Mouse (Mus musculus) heart, embryonic 10.5 days (tissue): Measurements from ENCODE around the gene Chrng. TPM values are rescaled to one million over a fixed set of nuclear protein-coding genes. Genes with fewer than 3 reads are reported as not detected.

ENCODE experiments used
- DNase-seq: peaks from one replicate; pipeline ENCODE4 v3.0.0-alpha.2; 2017; ENCODE audit warnings: low spot score
- H3K27ac ChIP-seq: fragments of 300-500 bp; sonication (generic); 2 replicates; pipeline ENCODE4 v1.5.1; 2016; ENCODE audit warnings: mild to moderate bottlenecking
- H3K27me3 ChIP-seq: fragments of 300-500 bp; sonication (generic); 2 replicates; pipeline ENCODE4 v1.6.1; 2016; ENCODE audit warnings: mild to moderate bottlenecking; ENCODE audit not compliant: poor library complexity, insufficient read depth, severe bottlenecking
- H3K36me3 ChIP-seq: fragments of 300-500 bp; sonication (generic); 2 replicates; pipeline ENCODE4 v1.6.1; 2016; ENCODE audit warnings: mild to moderate bottlenecking, moderate library complexity
- H3K4me1 ChIP-seq: fragments of 300-500 bp; sonication (generic); 2 replicates; pipeline ENCODE4 v1.6.1; 2016; ENCODE audit warnings: mild to moderate bottlenecking
- H3K4me3 ChIP-seq: fragments of 300-500 bp; sonication (generic); 2 replicates; pipeline ENCODE4 v1.5.1; 2016; ENCODE audit warnings: mild to moderate bottlenecking, moderate library complexity
- H3K9me3 ChIP-seq: fragments of 300-500 bp; sonication (generic); 2 replicates; pipeline ENCODE4 v1.6.1; 2016; ENCODE audit warnings: mild to moderate bottlenecking, moderate library complexity
- WGBS: fragments of 180-500 bp; shearing (Covaris S2); methylation state at CpG from one replicate; pipeline ENCODE4 v1.1.7; 2016; 5-methylcytosine and 5-hydroxymethylcytosine counted together
- polyA plus RNA-seq: library from polyadenylated mRNA; unstranded; fragments of >200 nt; fragmentation: Nextera tagmentation; extraction: Ambion mirVana; gene quantifications from 2 replicates; pipeline ENCODE4 v1.2.1, GENCODE M21; 2016

The Chrng gene
- polyA plus RNA-seq, 1 experiment from 2014 or later: 0.34 TPM

DNA sequence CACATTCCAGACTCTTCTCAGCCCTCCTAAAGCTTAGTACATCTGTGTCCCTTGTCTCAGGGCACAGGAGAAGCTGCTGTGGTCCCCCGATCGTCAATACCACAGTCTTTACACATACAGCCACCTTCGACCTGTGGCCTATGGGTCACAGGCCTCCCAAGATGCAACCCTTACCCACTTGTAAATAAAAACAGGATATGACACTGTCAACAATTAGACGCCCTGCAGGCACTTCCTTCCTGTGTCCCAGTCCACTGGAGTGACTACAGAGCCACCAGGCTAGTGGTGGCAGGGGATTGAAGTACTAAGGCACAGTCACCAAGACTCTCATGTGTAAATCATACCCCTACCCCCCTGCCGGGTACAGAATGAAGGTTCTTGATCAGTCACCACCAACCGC is 581 bp downstream of the Chrng start:
- Histone ChIP-seq H3K27ac (no peak overlapping the region), H3K27me3 (peaks cover 52% of the 10 kb centered on the region), H3K4me1 (peaks cover 19% of the 10 kb centered on the region), H3K9me3 (no peaks in the 10 kb centered on the region), H3K36me3 (no peaks in the 10 kb centered on the region), H3K4me3 (no peak overlapping the region)
- WGBS: 55% methylated on average over 6 of the region's 6 CpGs
- DNase-seq: no peak

GRCm38 (mm10) chr1:87205502-87205901 is 1.0 kb downstream of the Chrng start:
- Histone ChIP-seq H3K27ac (0 out of 2 replicates have a peak overlapping the region, but pooled peaks have one; percentile 19), H3K36me3 (no peaks in the 10 kb centered on the region), H3K9me3 (no peaks in the 10 kb centered on the region), H3K27me3 (peaks cover 53% of the 10 kb centered on the region), H3K4me3 (no peak overlapping the region), H3K4me1 (peaks cover 19% of the 10 kb centered on the region)
- 42% methylated on average over 3 of the region's 3 CpGs for WGBS
- no peak for DNase-seq

- peaks cover 56% of the 10 kb centered on the region for H3K27me3 ChIP-seq
- 15% methylated on average over 17 of the region's 17 CpGs for WGBS
- no peak overlapping the region for H3K4me3 ChIP-seq
- no peak for DNase-seq
- no peak overlapping the region for H3K27ac ChIP-seq
- H3K9me3 ChIP-seq: no peaks in the 10 kb centered on the region
- H3K4me1 ChIP-seq: peaks cover 19% of the 10 kb centered on the region
- no peaks in the 10 kb centered on the region for H3K36me3 ChIP-seq
These were observed 1.9 kb downstream of the Chrng start for GRCm38 (mm10) chr1:87206339-87206738.

DNA sequence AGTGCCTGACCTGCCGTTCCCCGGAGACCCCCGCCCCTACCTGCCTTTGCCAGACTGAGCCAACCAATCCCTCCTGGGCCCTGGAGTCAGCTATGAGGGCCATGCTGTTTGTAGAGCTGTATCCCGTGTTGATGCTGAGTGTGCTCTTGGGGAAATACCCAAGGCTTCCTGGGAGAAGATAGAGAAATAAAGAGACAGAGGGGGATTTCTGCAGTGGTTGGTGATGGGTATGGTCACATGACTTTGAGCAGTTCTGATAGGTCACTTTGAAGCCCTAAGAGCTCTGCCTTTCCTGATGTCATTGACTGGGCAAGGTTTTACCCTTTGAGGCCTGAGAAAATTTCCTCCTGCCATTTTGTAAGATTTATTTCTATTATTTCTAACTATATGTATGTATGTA is 7.0 kb downstream of the Chrng start:
- Histone ChIP-seq H3K9me3 (no peaks in the 10 kb centered on the region), H3K4me3 (no peak overlapping the region), H3K27ac (no peak overlapping the region), H3K4me1 (peaks cover 25% of the 10 kb centered on the region), H3K36me3 (no peaks in the 10 kb centered on the region), H3K27me3 (peaks cover 33% of the 10 kb centered on the region)
- no peak for DNase-seq
- WGBS: 77% methylated on average over 4 of the region's 4 CpGs

GRCm38 (mm10) chr1:87213735-87214704 is 9.6 kb downstream of the Chrng start, which contains the start of gene Eif4e2:
Eif4e2 (plus strand) TSS chr1:87213914.
- H3K4me3 ChIP-seq: peak within 1 kb of the TSS; percentile 93
- DNase-seq: peak; percentile 98
- peak within 1 kb of the TSS; percentile 100 for H3K27ac ChIP-seq
- no peaks in the 10 kb centered on the region for H3K9me3 ChIP-seq
- peaks cover 3% of the 10 kb centered on the region; the same call in 1 of the 2 replicates for H3K36me3 ChIP-seq
- peaks cover 23% of the 10 kb centered on the region for H3K4me1 ChIP-seq
- WGBS: under 1% methylated on average over 95 of the region's 99 CpGs
- peaks cover 8% of the 10 kb centered on the region for H3K27me3 ChIP-seq

- DNase-seq: no peak
- WGBS: 26% methylated on average over 4 of the region's 4 CpGs
These were observed 10.3 kb downstream of the Chrng start for GRCm38 (mm10) chr1:87214748-87215147.

DNA sequence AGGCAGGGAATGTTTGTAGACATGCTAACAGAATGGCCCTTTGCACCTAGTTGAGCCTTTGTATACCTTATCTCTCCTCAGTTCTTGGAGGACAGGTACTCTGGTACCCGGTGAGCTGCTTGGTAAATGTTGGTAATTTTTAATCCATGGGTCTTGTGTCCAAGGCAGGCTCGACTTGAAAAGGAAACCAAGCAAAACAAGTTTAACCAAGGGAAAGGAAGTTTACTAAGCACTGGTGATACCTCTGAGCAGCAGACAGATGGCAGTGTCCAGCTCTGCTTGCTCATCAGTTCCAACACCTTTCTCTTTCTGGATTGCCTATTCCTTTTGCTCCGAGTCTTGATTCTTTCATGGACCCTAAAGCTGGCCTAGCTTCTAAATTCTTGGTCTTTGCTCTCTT is 13.5 kb downstream of the Chrng start:
- Histone ChIP-seq H3K27me3 (no peaks in the 10 kb centered on the region), H3K36me3 (peaks cover 40% of the 10 kb centered on the region), H3K9me3 (no peaks in the 10 kb centered on the region), H3K4me1 (peaks cover 21% of the 10 kb centered on the region), H3K4me3 (no peak overlapping the region), H3K27ac (no peak overlapping the region)
- WGBS: 72% methylated on average over 3 of the region's 3 CpGs
- DNase-seq: no peak

More at GRCm38 (mm10) chr1:87214748-87215147, 10.3 kb downstream of the Chrng start:
- peak overlapping the region; percentile 100 for H3K27ac ChIP-seq
- no peaks in the 10 kb centered on the region for H3K9me3 ChIP-seq
- H3K36me3 ChIP-seq: peaks cover 8% of the 10 kb centered on the region
- peaks cover 4% of the 10 kb centered on the region; the same call in 1 of the 2 replicates for H3K27me3 ChIP-seq
- peaks cover 23% of the 10 kb centered on the region for H3K4me1 ChIP-seq
- H3K4me3 ChIP-seq: peak overlapping the region; percentile 93

DNA sequence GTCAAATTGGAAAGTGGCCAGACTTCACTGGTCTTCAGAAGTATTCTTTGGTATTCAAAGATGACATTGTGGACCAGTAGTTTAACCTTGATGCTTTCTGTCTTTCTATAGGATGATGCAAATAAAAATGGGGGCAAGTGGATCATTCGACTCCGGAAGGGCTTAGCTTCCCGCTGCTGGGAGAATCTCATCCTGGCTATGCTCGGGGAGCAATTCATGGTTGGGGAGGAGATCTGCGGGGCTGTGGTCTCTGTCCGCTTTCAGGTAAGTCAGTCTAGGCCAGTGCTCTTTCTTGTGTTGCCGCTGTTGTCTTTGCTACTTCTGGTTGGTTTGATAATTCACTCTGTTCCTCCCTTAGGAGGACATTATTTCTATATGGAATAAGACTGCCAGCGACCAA is 21.3 kb downstream of the Chrng start:
- Histone ChIP-seq H3K4me1 (no peaks in the 10 kb centered on the region), H3K27me3 (no peaks in the 10 kb centered on the region), H3K4me3 (no peak overlapping the region), H3K27ac (no peak overlapping the region), H3K36me3 (peaks cover 99% of the 10 kb centered on the region), H3K9me3 (no peaks in the 10 kb centered on the region)
- WGBS: 95% methylated on average over 8 of the region's 8 CpGs
- DNase-seq: no peak

DNA sequence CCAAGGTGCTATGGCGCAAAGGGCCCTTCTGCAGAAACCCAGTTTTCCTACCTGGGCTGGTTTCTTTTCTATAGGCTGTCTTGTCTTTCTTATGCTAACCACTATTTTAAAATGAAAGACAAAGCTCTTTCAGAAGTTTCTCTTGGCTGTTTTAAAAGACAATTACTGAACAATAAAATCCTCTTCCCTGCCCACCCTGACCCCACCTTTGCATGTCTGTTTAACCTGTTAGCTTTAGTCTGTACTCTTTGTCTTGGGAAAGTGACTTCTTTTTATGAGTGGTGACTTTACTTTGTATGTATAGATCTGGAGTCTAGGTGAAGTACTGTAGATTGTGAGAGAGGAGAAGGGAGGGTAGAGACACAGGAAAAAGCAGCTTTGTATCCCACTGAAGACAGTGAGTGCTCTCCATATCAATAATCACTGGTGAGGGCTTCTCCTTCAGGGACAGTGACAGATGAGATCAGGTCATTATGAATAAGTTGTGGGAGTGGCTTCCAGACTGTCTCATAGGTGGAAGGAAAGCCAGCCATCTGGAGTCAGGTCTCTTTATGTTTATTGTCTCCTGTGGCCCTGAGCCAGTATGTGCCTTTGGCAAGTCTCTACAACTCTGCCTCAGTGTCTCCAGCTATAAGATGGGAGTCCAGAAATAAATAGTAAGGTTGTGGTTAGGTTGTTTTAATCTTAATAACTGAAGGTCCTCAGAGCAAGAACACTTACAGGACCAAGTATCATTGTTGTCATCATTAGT is 22.1 kb downstream of the Chrng start:
- peaks cover 96% of the 10 kb centered on the region for H3K36me3 ChIP-seq
- no peaks in the 10 kb centered on the region for H3K9me3 ChIP-seq
- H3K27me3 ChIP-seq: no peaks in the 10 kb centered on the region
- no peak overlapping the region for H3K27ac ChIP-seq
- 90% methylated on average over 1 of the region's 1 CpGs for WGBS
- no peaks in the 10 kb centered on the region for H3K4me1 ChIP-seq
- DNase-seq: no peak
- H3K4me3 ChIP-seq: no peak overlapping the region

- Histone ChIP-seq H3K9me3 (no peaks in the 10 kb centered on the region), H3K27ac (no peak overlapping the region), H3K27me3 (no peaks in the 10 kb centered on the region), H3K4me3 (no peak overlapping the region), H3K36me3 (peaks cover 96% of the 10 kb centered on the region), H3K4me1 (no peaks in the 10 kb centered on the region)
- DNase-seq: no peak
- 86% methylated on average over 3 of the region's 3 CpGs for WGBS
These were observed 22.7 kb downstream of the Chrng start for GRCm38 (mm10) chr1:87227160-87227550.

DNA sequence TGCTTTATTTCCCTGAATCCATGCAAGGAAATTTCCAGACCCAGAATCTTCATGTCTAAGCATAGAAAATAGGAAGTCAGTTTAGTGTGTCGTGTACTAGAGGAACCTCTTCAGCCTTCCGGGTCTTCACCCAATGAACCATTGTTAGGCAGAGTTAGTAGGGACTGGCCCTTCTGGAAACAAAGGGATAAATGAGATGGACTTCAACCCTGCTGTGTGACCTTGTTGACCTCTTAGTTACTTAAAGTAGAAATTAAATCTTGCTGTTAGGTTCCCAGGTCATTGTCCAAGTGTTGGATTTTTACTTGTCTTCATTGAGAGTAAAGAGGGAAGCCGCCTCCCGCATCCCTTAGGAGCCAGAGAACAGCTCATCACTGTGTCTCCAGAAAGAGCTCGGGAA is 26.1 kb downstream of the Chrng start:
- H3K4me1 ChIP-seq: no peaks in the 10 kb centered on the region
- H3K27ac ChIP-seq: no peak overlapping the region
- no peak for DNase-seq
- H3K27me3 ChIP-seq: no peaks in the 10 kb centered on the region
- WGBS: 88% methylated on average over 5 of the region's 5 CpGs
- H3K9me3 ChIP-seq: no peaks in the 10 kb centered on the region
- peaks cover 92% of the 10 kb centered on the region for H3K36me3 ChIP-seq
- no peak overlapping the region for H3K4me3 ChIP-seq

DNA sequence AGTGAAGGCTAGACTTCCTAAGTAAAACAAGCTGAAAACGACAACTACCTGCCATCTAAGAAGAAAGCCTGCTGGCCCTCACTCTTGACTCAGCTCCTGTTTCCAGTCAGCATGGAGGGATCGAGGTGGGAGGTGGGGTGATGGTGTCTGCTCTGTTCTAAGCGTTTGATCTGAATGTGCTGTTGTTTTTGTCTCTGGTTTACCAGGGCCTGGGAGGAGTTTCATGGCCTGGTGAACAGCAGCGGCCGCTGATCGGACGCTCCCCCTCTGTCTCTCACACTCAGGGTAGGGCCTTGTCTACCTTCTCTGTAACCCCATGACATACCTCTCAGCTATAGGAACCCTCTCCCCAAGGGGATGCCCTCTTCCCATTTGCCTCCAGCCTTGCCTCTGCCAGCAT is 27.7 kb downstream of the Chrng start:
- 86% methylated on average over 7 of the region's 7 CpGs for WGBS
- H3K27me3 ChIP-seq: no peaks in the 10 kb centered on the region
- H3K4me1 ChIP-seq: no peaks in the 10 kb centered on the region

DNA sequence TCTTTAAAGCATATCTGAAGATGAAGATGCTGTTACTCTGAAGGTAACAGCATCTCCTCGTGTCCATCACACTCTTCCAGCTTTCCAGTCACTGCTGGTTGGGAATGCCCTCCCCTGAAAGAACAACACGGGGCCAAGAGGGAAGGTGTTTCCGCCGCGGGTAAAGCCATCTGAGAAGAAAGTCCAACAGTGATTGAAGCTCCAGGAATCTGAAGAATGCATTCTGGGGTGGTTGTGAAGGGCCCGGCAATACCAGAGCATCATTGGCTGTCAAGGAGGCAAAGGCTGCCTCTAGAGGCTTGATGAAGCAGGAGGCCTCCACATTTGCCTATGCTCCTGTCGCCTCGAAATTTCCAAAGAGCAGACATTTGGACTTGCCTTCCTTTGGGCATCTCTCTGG is 34.6 kb downstream of the Chrng start:
- Histone ChIP-seq H3K27me3 (no peaks in the 10 kb centered on the region), H3K27ac (no peak overlapping the region), H3K36me3 (peaks cover 46% of the 10 kb centered on the region), H3K4me1 (peaks cover 6% of the 10 kb centered on the region; the same call in 1 of the 2 replicates), H3K9me3 (no peaks in the 10 kb centered on the region), H3K4me3 (no peak overlapping the region)
- no peak for DNase-seq
- WGBS: 43% methylated on average over 8 of the region's 8 CpGs

More for the DNA sequence above, 27.7 kb downstream of the Chrng start:
- Histone ChIP-seq H3K36me3 (peaks cover 91% of the 10 kb centered on the region), H3K27ac (no peak overlapping the region), H3K4me3 (no peak overlapping the region), H3K9me3 (no peaks in the 10 kb centered on the region)
- DNase-seq: no peak
